Mouse (Mus musculus) midbrain, embryonic 16.5 days (tissue): ENCODE measurements at regions not wholly inside any gene's neighbourhood (a gene's known extent, or its start where the extent isn't known, plus 50 kb on each side); places are given as distances from the start of the nearest gene placed in this dataset.

Source experiments
- ATAC-seq: fragments of 200-750 bp; cut with Nextera tagmentation; 2 replicates; pipeline ENCODE4 v1.8.0; 2017; ENCODE audit warnings: moderate TSS enrichment
- H3K27ac ChIP-seq: fragments of 300-500 bp; sonication (generic); 2 replicates; pipeline ENCODE4 v1.5.1; 2014; ENCODE audit warnings: mild to moderate bottlenecking, low read length, mixed read lengths
- H3K27me3 ChIP-seq: fragments of 300-500 bp; sonication (generic); 2 replicates; pipeline ENCODE4 v1.6.1; 2014; ENCODE audit warnings: low read depth, low read length, mixed read lengths; ENCODE audit not compliant: control insufficient read depth, insufficient read depth
- H3K36me3 ChIP-seq: fragments of 300-500 bp; sonication (generic); 2 replicates; pipeline ENCODE4 v1.6.1; 2014; ENCODE audit warnings: mild to moderate bottlenecking, low read length, moderate library complexity, mixed read lengths; ENCODE audit not compliant: control insufficient read depth, insufficient read depth
- H3K4me1 ChIP-seq: fragments of 300-500 bp; sonication (generic); 2 replicates; pipeline ENCODE4 v1.6.1; 2014; ENCODE audit warnings: mild to moderate bottlenecking, low read length, mixed read lengths; ENCODE audit not compliant: control insufficient read depth, insufficient read depth
- H3K4me2 ChIP-seq: fragments of 300-500 bp; sonication (generic); 2 replicates; pipeline ENCODE4 v1.6.1; 2014; ENCODE audit warnings: mild to moderate bottlenecking, low read length, mixed read lengths
- H3K4me3 ChIP-seq: fragments of 300-500 bp; sonication (generic); 2 replicates; pipeline ENCODE4 v1.5.1; 2014; ENCODE audit warnings: low read depth, mild to moderate bottlenecking, low read length, moderate library complexity, mixed read lengths
- H3K9ac ChIP-seq: fragments of 300-500 bp; sonication (generic); 2 replicates; pipeline ENCODE4 v1.6.1; 2014; ENCODE audit warnings: low read depth, low read length, mixed read lengths
- H3K9me3 ChIP-seq: fragments of 300-500 bp; sonication (generic); replicated peaks from 2 replicates; pipeline ENCODE4 v1.6.1; 2014; ENCODE audit warnings: mild to moderate bottlenecking, low read length, mixed read lengths; ENCODE audit not compliant: control insufficient read depth, poor library complexity, severe bottlenecking
- WGBS: fragments of 180-500 bp; shearing (Covaris S2); extraction: QIAGEN DNeasy Blood & Tissue Kit; methylation state at CpG from one replicate; pipeline ENCODE4 v1.1.7; 2014; 5-methylcytosine and 5-hydroxymethylcytosine counted together

GRCm38 (mm10) chr14:24833211-24833610, 346.3 kb downstream of the Rps24 start:
- H3K4me1 ChIP-seq: peaks cover 23% of the 10 kb centered on the region
- no peaks in the 10 kb centered on the region for H3K9me3 ChIP-seq
- 13% methylated on average over 2 of the region's 2 CpGs for WGBS
- H3K27me3 ChIP-seq: no peaks in the 10 kb centered on the region
- no peaks in the 10 kb centered on the region for H3K36me3 ChIP-seq
- H3K4me2 ChIP-seq: no peak overlapping the region
- no peak overlapping the region for H3K4me3 ChIP-seq
- H3K27ac ChIP-seq: peak overlapping the region; percentile 48; the same call in 1 of the 2 replicates
- H3K9ac ChIP-seq: no peak overlapping the region
- ATAC-seq: 0 out of 2 replicates have a peak, but pooled peaks have one; percentile 40

GRCm38 (mm10) chr14:24838219-24838618, 351.3 kb downstream of the Rps24 start:
- no peak overlapping the region for H3K4me3 ChIP-seq
- H3K36me3 ChIP-seq: no peaks in the 10 kb centered on the region
- WGBS: 83% methylated on average over 4 of the region's 4 CpGs
- no peak overlapping the region for H3K9ac ChIP-seq
- no peaks in the 10 kb centered on the region for H3K9me3 ChIP-seq
- H3K27me3 ChIP-seq: no peaks in the 10 kb centered on the region
- no peak overlapping the region for H3K4me2 ChIP-seq
- ATAC-seq: no peak
- H3K4me1 ChIP-seq: peaks cover 29% of the 10 kb centered on the region
- no peak overlapping the region for H3K27ac ChIP-seq

GRCm38 (mm10) chr14:24839056-24839455, 352.1 kb downstream of the Rps24 start:
- Histone ChIP-seq H3K9me3 (no peaks in the 10 kb centered on the region), H3K27me3 (no peaks in the 10 kb centered on the region), H3K36me3 (no peaks in the 10 kb centered on the region), H3K4me3 (no peak overlapping the region), H3K4me1 (peaks cover 27% of the 10 kb centered on the region), H3K4me2 (no peak overlapping the region), H3K27ac (no peak overlapping the region), H3K9ac (no peak overlapping the region)
- no peak for ATAC-seq
- WGBS: 77% methylated on average over 4 of the region's 4 CpGs

GRCm38 (mm10) chr14:24841715-24842496, 355.0 kb downstream of the Rps24 start:
- H3K4me2 ChIP-seq: peak overlapping the region; percentile 25
- H3K27ac ChIP-seq: peak overlapping the region; percentile 97
- H3K9me3 ChIP-seq: no peaks in the 10 kb centered on the region
- no peaks in the 10 kb centered on the region for H3K27me3 ChIP-seq
- H3K4me3 ChIP-seq: no peak overlapping the region
- H3K36me3 ChIP-seq: no peaks in the 10 kb centered on the region
- ATAC-seq: peak; percentile 93
- peak overlapping the region; percentile 43 for H3K9ac ChIP-seq
- 10% methylated on average over 17 of the region's 17 CpGs for WGBS
- peaks cover 27% of the 10 kb centered on the region for H3K4me1 ChIP-seq

- H3K9ac ChIP-seq: no peak overlapping the region
- H3K27me3 ChIP-seq: no peaks in the 10 kb centered on the region
- H3K36me3 ChIP-seq: no peaks in the 10 kb centered on the region
- no peak overlapping the region for H3K4me2 ChIP-seq
- peaks cover 27% of the 10 kb centered on the region for H3K4me1 ChIP-seq
- WGBS: 90% methylated on average over 4 of the region's 4 CpGs
- H3K4me3 ChIP-seq: no peak overlapping the region
- no peaks in the 10 kb centered on the region for H3K9me3 ChIP-seq
- peak overlapping the region; percentile 97 for H3K27ac ChIP-seq
- no peak for ATAC-seq
Observed at GRCm38 (mm10) chr14:24843626-24844025, 356.7 kb downstream of the Rps24 start.

GRCm38 (mm10) chr14:24850491-24850890, 363.6 kb downstream of the Rps24 start:
- 13% methylated on average over 1 of the region's 1 CpGs for WGBS

GRCm38 (mm10) chr14:24854459-24854858, 367.5 kb downstream of the Rps24 start:
- 62% methylated on average over 4 of the region's 4 CpGs for WGBS
- H3K4me3 ChIP-seq: no peak overlapping the region
- no peaks in the 10 kb centered on the region for H3K27me3 ChIP-seq
- H3K9ac ChIP-seq: no peak overlapping the region
- no peaks in the 10 kb centered on the region for H3K36me3 ChIP-seq
- no peaks in the 10 kb centered on the region for H3K4me1 ChIP-seq
- no peak for ATAC-seq
- H3K9me3 ChIP-seq: no peaks in the 10 kb centered on the region
- no peak overlapping the region for H3K27ac ChIP-seq
- H3K4me2 ChIP-seq: no peak overlapping the region

More at GRCm38 (mm10) chr14:24850491-24850890, 363.6 kb downstream of the Rps24 start:
- H3K9ac ChIP-seq: no peak overlapping the region
- H3K27ac ChIP-seq: no peak overlapping the region
- H3K27me3 ChIP-seq: no peaks in the 10 kb centered on the region
- H3K4me1 ChIP-seq: no peaks in the 10 kb centered on the region
- H3K4me2 ChIP-seq: no peak overlapping the region
- no peaks in the 10 kb centered on the region for H3K36me3 ChIP-seq
- H3K4me3 ChIP-seq: no peak overlapping the region
- ATAC-seq: no peak
- H3K9me3 ChIP-seq: no peaks in the 10 kb centered on the region

- no peak for ATAC-seq
- no peak overlapping the region for H3K4me2 ChIP-seq
- H3K4me1 ChIP-seq: no peaks in the 10 kb centered on the region
- WGBS: 82% methylated on average over 8 of the region's 8 CpGs
- no peak overlapping the region for H3K9ac ChIP-seq
- no peak overlapping the region for H3K27ac ChIP-seq
- no peaks in the 10 kb centered on the region for H3K27me3 ChIP-seq
- H3K36me3 ChIP-seq: no peaks in the 10 kb centered on the region
- no peak overlapping the region for H3K4me3 ChIP-seq
- no peaks in the 10 kb centered on the region for H3K9me3 ChIP-seq
Observed at GRCm38 (mm10) chr14:24862171-24862570, 375.2 kb downstream of the Rps24 start.

GRCm38 (mm10) chr14:24862661-24863060, 375.7 kb downstream of the Rps24 start:
- WGBS: 81% methylated on average over 7 of the region's 7 CpGs

More at GRCm38 (mm10) chr14:24862661-24863060, 375.7 kb downstream of the Rps24 start:
- H3K36me3 ChIP-seq: no peaks in the 10 kb centered on the region
- no peak overlapping the region for H3K9ac ChIP-seq
- no peak overlapping the region for H3K4me3 ChIP-seq
- ATAC-seq: no peak
- no peaks in the 10 kb centered on the region for H3K9me3 ChIP-seq
- no peaks in the 10 kb centered on the region for H3K27me3 ChIP-seq
- no peak overlapping the region for H3K27ac ChIP-seq
- no peak overlapping the region for H3K4me2 ChIP-seq
- H3K4me1 ChIP-seq: no peaks in the 10 kb centered on the region
